Mouse (Mus musculus) liver, adult (tissue): ENCODE results near the gene Olfr492.

Source experiments
- GATA4 ChIP-seq: IDR thresholded peaks from 2 replicates; pipeline ENCODE4 v1.6.1; 2014; ENCODE audit warnings: mild to moderate bottlenecking, low read length; ENCODE audit not compliant: insufficient replicate concordance

Olfr492 gene

DNA sequence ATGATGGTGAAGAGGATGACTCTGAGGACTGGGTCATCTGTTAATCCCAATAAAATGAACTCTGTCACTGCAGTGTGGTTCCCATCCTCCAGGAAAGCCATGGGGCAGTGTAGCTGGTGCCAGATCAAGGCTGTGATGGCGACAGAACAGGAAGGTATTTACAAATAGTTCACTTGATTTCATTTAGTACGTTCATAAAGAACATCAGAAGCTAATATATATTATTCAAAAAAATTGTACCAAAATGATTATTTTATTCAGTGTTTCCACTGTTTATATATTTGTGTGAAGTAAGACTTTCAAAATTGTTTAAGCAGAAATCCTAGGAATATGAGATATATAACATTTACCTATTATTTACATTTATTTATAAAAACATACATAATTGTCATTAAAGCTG is at the start of gene Olfr492:
Gene Olfr492, minus strand, starts transcription at position 101 of the 400 bp plus-strand sequence.
- TF ChIP-seq GATA4: no peak

DNA sequence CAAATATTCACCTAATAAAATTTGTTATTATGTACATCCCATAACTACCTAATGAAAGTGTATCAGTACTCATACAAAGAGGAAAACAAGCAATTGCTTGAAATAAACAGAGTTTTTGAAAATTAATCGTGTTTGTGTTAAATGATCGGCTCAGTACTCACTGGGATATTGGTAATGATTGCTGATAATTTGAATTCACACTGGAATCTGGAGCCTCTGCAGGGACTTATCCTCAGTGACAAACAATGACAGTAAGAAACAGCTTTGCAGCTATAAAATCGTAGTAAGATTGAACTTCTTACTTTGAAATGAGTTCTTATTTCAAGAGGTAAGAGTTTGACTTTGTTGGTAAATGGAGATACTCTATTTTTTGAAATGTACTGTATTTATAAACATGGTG is 41.6 kb upstream of the Olfr492 start, which contains the start of gene Olfr494:
Gene Olfr494, plus strand, starts transcription at position 301 of the 400 bp plus-strand sequence.
- no peak for TF ChIP-seq GATA4

DNA sequence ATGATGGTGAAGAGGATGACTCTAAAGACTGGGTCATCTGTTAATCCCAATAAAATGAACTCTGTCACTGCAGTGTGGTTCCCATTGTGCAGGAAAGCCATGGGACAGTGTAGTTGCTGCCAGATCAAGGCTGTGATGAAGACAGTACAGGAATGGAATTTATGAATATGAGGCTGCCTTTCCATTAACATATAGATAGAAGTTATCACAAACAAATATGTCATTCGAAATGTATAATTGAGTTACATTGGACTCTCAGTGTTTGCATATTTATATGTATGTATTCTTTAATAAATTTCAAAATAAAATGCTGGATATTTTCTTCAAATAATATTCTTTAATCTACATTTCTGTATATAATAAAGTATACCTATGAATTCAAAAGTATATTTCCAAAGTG is 23.4 kb upstream of the Olfr492 start, which contains the start of gene Olfr493:
Gene Olfr493, minus strand, starts transcription at position 101 of the 400 bp plus-strand sequence.
- TF ChIP-seq GATA4: no peak

DNA sequence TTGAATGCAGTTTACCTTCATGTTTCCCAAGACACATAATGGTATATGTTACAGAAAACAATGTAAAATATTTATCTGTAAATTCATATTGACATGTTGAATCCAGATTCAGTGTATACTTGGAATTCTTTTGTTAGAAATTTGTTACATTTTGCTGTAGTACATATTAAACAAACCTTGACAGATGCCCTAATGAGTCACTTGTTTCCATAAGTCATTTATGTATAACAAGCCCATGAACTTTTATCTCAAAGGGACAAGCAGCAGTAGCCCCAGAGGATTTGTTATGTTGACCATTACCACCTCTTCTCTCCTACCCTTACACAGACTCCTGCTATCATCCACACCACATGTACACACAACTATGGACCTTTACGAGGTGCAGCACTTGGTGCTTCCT is 10.3 kb downstream of the Olfr492 start, which contains the start of gene Olfr491:
Gene Olfr491, plus strand, starts transcription at position 301 of the 400 bp plus-strand sequence.
- no peak for TF ChIP-seq GATA4

DNA sequence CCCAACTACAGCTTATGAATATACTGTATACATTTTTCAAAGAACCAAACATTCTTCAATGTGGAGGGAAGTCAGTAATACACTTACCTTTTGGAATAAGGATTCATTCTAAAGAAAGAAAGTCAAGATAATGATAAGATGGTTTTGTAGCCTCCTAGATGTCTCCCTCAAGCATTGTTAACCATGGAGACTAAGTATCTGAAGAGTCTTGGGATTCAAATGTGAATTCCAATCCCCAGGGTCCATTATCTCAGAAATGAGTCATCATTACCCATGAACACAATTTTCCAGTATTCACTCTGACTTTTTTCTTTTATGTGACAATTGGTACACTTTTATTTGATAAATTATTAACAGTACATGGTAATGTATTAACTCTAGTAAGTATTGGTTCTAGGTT is 34.6 kb downstream of the Olfr492 start, which contains the start of gene Olfr490:
Gene Olfr490, minus strand, starts transcription at position 101 of the 400 bp plus-strand sequence.
- TF ChIP-seq GATA4: no peak
